Mouse (Mus musculus) lung, postnatal 0 days (tissue): ENCODE results near the gene Xbp1.

Experiments used
- CTCF ChIP-seq: IDR thresholded peaks from 2 replicates; pipeline ENCODE4 v1.5.1; 2016; ENCODE audit warnings: antibody characterized with exemption, mild to moderate bottlenecking
- EP300 ChIP-seq: IDR thresholded peaks from 2 replicates; pipeline ENCODE4 v1.6.1; 2016; ENCODE audit warnings: antibody characterized with exemption, mild to moderate bottlenecking, control low read depth

DNA sequence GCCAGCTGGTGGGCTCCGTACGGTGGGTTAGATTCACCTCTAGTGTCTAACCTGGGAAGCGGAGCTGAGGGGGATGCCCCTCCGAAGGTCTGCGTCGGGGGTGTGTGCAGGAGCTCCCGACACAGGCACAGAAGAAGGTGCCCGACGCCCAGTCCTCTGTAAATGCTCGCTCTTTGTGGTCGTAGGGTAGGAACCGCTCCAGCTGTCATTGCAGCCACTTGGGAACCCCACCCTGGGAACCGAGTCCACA is 732 bp downstream of the Xbp1 start:
- TF ChIP-seq CTCF (no peak), EP300 (no peak)
